Mouse (Mus musculus): Measurements from ENCODE around the gene Abce1.
"Not testable (repeated sequence)": the region's sequence is repeated elsewhere in the genome, so short reads cannot be mapped to it uniquely, and the experiment has no call there.

The Abce1 gene

GRCm38 (mm10) chr8:79711064-79711961, at the start of gene Abce1, which contains the start of gene Anapc10:
TSS of gene Abce1 (minus strand) at chr8:79711740.
TSS of gene Anapc10 (plus strand) at chr8:79711820.
- peak; percentile 100 for DNase-seq (ENCODE audit: low spot score)

GRCm38 (mm10) chr8:79750305-79750704, 38.8 kb upstream of the Abce1 start:
- DNase-seq (ENCODE audit: low spot score) = peak; percentile 84

GRCm38 (mm10) chr8:79748591-79748990, 37.1 kb upstream of the Abce1 start:
- DNase-seq (ENCODE audit: low spot score) = peak; percentile 64

- peak; percentile 92 for DNase-seq (ENCODE audit: low spot score)
Observed at GRCm38 (mm10) chr8:79748171-79748570, 36.6 kb upstream of the Abce1 start.

DNA sequence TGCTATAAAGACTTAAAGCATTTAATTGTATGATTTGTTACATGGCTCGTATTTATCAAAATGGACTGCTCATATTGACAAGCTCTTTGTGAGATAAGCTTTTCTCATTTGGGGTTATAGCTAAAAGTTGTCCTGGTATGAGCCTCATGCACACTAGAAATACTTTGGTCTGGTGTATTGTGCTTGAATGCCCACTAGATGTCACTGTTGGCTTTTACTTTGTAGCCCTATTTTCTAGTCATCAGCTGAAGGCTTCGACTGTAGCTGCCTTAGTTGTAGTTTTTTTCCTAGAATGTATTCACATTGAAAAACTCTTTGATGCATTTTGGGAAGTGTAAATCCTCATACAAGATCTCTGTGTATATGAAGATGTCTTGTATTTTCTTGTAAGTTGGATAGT, 22.8 kb upstream of the Abce1 start:
- DNase-seq (ENCODE audit: low spot score) = peak; percentile 90

- no peak for DNase-seq (ENCODE audit: low spot score)
Observed at GRCm38 (mm10) chr8:79727900-79728299, 16.4 kb upstream of the Abce1 start.

DNA sequence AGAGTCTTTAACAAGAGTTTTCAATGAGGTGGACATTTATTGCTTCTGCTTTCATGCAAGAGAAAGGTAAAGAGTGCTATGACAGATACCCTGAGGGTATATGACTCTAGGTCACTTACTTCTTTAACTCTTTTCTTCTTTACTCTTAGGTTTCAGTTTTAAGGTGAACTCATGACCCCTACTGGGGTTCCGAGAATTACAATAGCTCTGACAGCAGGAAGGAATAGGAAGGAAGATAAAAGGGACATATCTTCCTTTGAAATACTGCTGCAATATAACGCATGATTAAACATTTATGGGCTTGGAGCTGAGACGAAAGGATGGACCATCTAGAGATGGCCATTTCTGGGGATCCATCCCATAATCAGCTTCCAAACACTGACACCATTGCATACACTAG, 13.0 kb upstream of the Abce1 start:
- no peak for DNase-seq (ENCODE audit: low spot score)

- DNase-seq (ENCODE audit: low spot score) = no peak
Observed at GRCm38 (mm10) chr8:79723308-79723707, 11.8 kb upstream of the Abce1 start.

DNA sequence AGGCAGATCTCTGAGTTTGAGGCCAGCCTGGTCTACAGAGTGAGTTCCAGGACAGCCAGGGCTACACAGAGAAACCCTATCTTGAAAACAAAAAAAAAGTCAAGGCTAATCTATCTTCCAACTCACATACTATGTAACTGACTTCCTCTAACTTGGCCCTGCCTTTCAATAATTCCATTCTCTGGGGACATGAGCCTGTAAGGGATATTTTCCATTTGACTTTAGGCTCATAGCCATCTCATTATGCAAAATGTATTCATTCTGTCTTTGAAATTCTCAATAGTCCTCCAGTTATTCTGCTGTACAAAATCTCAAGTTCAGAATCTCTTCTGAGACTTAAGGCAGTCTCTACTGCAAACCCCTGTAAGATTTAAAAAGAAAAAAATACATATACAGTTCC, 10.0 kb upstream of the Abce1 start:
- DNase-seq (ENCODE audit: low spot score) = no peak

DNA sequence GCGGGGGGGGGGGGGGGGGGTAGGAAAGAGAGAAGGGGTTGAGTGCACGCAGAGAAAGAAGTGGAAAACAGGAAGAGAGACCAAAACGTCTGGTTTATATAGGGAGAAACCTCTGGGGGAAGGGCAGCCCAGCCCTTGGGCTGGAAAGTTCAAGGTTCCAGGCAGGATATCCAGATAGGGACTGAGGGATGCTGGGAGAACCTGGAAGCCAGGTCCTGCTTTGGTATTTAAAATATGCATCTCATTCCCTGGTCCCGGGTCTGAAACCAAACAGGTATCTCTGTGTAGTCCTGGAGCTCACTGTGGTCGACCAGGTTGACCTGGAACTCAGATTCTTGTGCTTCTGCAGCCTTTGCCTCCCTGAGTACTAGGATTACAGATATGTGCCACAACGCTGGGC, 1.1 kb upstream of the Abce1 start:
- DNase-seq (ENCODE audit: low spot score) = no peak

GRCm38 (mm10) chr8:79706687-79707086, 4.9 kb downstream of the Abce1 start:
- DNase-seq (ENCODE audit: low spot score) = no peak

GRCm38 (mm10) chr8:79692531-79692930, 19.0 kb downstream of the Abce1 start:
- DNase-seq (ENCODE audit: low spot score) = no peak

- not testable (repeated sequence) for DNase-seq (ENCODE audit: low spot score)
Observed at GRCm38 (mm10) chr8:79685927-79686326, 25.6 kb downstream of the Abce1 start.

DNA sequence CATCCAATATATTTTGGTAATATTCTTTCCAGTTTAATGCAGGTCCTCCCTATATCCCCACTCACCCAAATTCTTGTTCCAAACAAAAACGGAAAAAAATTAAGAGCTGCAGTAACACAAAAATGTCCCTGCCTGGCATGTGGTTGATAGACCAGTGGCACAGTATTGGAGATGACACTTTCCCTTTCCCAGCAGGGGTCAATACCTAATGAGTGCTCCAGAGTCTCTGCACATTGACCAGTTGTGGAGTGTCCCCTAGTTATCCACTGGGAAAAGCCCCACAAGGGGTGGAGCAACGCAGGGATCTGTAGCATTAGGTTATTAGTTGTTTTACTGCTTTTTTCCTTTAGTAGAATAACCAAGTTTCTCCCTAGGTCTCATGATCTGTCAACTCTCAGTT, 30.6 kb downstream of the Abce1 start:
- peak; percentile 35 for DNase-seq (ENCODE audit: low spot score)

DNA sequence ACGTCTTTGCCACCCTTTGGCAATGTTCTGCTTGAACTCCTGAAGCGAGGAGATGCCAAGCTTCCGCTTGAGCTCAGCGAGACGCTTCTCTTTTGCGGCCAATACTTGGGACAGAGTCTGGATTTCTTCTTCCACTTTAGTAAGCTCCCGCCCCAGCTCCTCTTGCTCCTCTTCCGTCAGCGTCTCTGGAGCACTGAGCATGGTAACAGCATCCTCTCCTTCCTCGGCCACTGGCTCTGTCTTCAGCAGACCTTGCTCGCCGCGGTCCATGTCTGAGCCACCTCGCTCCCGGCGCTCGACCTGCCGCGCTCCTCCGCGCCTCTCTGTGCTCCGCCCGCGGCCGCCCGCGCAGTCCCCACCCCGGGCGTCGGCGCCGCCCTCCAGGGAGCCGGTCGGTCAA, 31.0 kb downstream of the Abce1 start:
- DNase-seq (ENCODE audit: low spot score) = peak; percentile 40

DNA sequence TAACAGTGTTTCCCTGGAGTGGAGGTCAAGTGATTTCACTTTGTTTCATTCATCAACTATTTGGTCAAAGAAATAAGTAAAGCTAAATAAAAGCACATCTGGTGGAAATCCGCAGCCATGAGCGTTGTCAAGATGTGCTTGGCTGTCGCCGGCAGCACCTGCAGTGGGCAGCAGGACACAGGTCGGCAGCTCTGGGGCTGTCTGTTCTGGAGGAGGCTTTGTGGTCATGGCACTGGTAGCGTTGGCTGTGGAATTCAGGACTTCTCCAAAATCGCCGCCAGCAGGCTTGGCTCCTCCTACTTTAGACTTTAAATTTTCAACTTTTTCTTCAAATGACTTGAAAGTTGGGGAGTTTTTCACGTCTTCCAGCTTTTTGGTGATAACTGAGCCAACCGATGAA, 31.5 kb downstream of the Abce1 start:
- DNase-seq (ENCODE audit: low spot score) = not testable (repeated sequence)

- DNase-seq (ENCODE audit: low spot score) = no peak
Observed at GRCm38 (mm10) chr8:79679005-79679404, 32.5 kb downstream of the Abce1 start.

DNA sequence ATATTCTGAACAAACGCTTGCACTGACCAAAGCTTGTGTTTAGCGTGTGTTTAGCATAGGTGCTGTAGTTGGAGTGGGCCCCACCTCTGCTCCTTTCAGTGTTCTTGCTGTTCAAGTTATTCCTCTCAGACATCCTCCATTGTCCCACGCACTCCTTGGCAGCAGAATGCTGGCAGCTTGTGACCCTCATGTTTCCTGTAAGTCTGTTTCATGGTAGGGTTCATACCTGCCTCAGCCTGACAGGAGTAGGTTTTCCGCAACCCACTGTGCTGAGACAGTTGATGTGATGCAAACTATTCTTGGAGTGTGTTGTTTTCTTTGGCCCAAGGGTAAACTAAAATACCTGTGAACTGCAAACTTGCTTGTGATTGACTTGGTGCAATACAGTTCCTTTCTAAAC, 35.1 kb downstream of the Abce1 start:
- DNase-seq (ENCODE audit: low spot score) = no peak

GRCm38 (mm10) chr8:79658715-79659114, 52.8 kb downstream of the Abce1 start:
- DNase-seq (ENCODE audit: low spot score) = not testable (repeated sequence)

- no peak for DNase-seq (ENCODE audit: low spot score)
Observed at GRCm38 (mm10) chr8:79653736-79654135, 57.8 kb downstream of the Abce1 start.

DNA sequence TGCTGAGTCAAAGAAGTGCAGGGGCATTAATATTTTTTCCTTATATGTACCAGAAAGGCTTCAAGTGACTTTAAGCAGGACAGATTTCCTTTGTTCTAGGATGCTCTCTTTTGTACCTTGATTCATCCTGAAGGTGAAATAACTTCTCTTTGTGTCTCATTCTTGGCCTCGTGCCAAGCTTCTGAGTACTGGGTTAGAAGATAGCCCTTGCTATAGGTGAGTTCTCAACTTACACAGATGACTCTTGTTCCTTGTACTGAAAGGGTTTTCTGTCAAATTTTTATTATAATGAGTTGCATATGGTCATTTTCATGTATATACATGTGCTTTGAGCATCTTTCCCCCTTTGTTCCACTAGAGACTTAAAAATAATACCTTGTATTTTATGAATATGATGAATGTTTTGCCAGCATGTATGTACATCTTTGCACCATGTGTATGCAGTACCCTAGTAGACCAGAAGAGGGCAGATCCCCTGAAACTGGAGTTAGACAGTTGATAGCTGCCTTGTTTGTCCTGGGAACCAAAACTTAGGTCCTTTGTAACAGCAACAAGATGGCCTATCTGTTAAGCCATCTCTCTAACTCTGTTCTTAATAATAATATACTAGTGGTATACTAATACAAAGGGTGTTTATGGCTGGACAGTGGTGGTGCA, 61.3 kb downstream of the Abce1 start:
- DNase-seq (ENCODE audit: low spot score) = peak; percentile 57

GRCm38 (mm10) chr8:79649569-79649968, 62.0 kb downstream of the Abce1 start:
- no peak for DNase-seq (ENCODE audit: low spot score)

DNA sequence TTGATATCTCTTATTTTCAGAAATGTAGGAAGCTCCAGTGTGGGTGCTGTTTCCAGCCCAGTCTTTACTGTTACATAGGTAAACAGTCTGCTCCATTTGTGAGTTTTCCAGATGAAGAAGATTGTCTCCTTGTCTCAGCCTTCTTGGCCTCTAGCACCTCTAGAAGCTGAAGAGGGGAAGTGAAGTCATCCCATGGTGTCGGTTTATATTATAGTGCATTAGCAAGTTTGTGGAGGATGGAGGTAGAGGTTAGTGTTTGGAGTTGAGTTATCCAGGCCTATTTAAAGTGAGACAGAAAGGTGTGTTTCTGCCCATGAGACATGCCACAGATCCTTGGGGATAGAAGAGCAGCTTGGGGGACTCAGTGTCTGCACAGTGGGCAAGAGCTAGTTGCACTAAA, 70.4 kb downstream of the Abce1 start:
- no peak for DNase-seq (ENCODE audit: low spot score)
